Mouse (Mus musculus): ENCODE data around the gene Slc1a4. TPM values are rescaled to one million over a fixed set of nuclear protein-coding genes. Genes with fewer than 3 reads are reported as not detected.

Gene Slc1a4
- total RNA-seq, 2 experiments from 2014 or later, result 39.3 to 42.3 TPM

GRCm38 (mm10) chr11:20262628-20263380 lies 69.7 kb downstream of the Slc1a4 start:
- no peak for DNase-seq (ENCODE audit: extremely low spot score in 1 of 2, low spot score in 1 of 2)

GRCm38 (mm10) chr11:20254791-20255190 lies 77.7 kb downstream of the Slc1a4 start:
- DNase-seq (ENCODE audit: extremely low spot score in 1 of 2, low spot score in 1 of 2), result no peak

- no peak for DNase-seq (ENCODE audit: extremely low spot score in 1 of 2, low spot score in 1 of 2)
Observed at GRCm38 (mm10) chr11:20253088-20253487, 79.4 kb downstream of the Slc1a4 start.

Other genes with a start within 250 kb of the Slc1a4 start
- 100 to 1,000 TPM; 351 to 355 TPM for gene Actr2, start 219.8 kb downstream of the Slc1a4 start, total RNA-seq (2021)
- 100 to 1,000 TPM; 170 to 171 TPM for gene Rab1a, start 131.3 kb downstream of the Slc1a4 start, total RNA-seq (2021)
- 10 to 100 TPM; 29.1 to 34.0 TPM for gene Cep68, start 83.3 kb downstream of the Slc1a4 start, total RNA-seq (2021)
- gene Sertad2, start 210.5 kb upstream of the Slc1a4 start, total RNA-seq (2021), result 10 to 100 TPM; 19.0 to 25.1 TPM

Data from layer of hippocampus, postnatal 25 days (tissue).